Mouse (Mus musculus) ES-E14 (cell line): Measurements from ENCODE around the gene Elp5. TPM values are rescaled to one million over a fixed set of nuclear protein-coding genes. Genes with fewer than 3 reads are reported as not detected.

ENCODE experiments used
- DNase-seq: peaks from one replicate; pipeline ENCODE4 v3.0.0-alpha.2; 2013; ENCODE audit warnings: low read depth, low spot score
- H3K27ac ChIP-seq: 2 replicates; pipeline ENCODE4 v1.5.1; 2012; ENCODE audit warnings: low read depth, mild to moderate bottlenecking, low read length, moderate library complexity, mixed read lengths; ENCODE audit not compliant: poor library complexity, insufficient read depth, severe bottlenecking
- H3K36me3 ChIP-seq: 2 replicates; pipeline ENCODE4 v1.6.1; 2012; ENCODE audit warnings: mild to moderate bottlenecking, low read length, moderate library complexity, mixed read lengths; ENCODE audit not compliant: control insufficient read depth, poor library complexity, insufficient read depth, severe bottlenecking
- H3K4me1 ChIP-seq, 2 experiments: fragments of 150-350 bp in 1 of 2; sonication (generic) in 1 of 2; 2 replicates each; pipeline ENCODE4 v1.6.1; 2012; ENCODE audit warnings: low read length in 2 of 2, mild to moderate bottlenecking in 1 of 2, mixed read lengths in 1 of 2; ENCODE audit not compliant: control insufficient read depth in 2 of 2, insufficient read depth in 2 of 2, poor library complexity in 1 of 2
- H3K4me3 ChIP-seq, 2 experiments: fragments of 150-350 bp in 1 of 2; sonication (generic) in 1 of 2; 2 replicates each; pipeline ENCODE4 v1.5.1; 2012; ENCODE audit warnings: low read length in 2 of 2, low read depth in 1 of 2, mild to moderate bottlenecking in 1 of 2, mixed read lengths in 1 of 2; ENCODE audit not compliant: insufficient read depth in 1 of 2, poor library complexity in 1 of 2, severe bottlenecking in 1 of 2
- H3K9ac ChIP-seq: 2 replicates; pipeline ENCODE4 v1.6.1; 2012; ENCODE audit warnings: low read depth, mild to moderate bottlenecking, low read length, mixed read lengths; ENCODE audit not compliant: poor library complexity, insufficient read depth, severe bottlenecking
- H3K9me3 ChIP-seq: fragments of 150-350 bp; sonication (generic); 2 replicates; pipeline ENCODE4 v1.6.1; 2012; ENCODE audit warnings: low read depth, mild to moderate bottlenecking, low read length; ENCODE audit not compliant: control insufficient read depth, insufficient read depth
- CHD2 ChIP-seq: IDR thresholded peaks from 2 replicates; pipeline ENCODE4 v1.6.1; 2014; ENCODE audit warnings: mild to moderate bottlenecking, low read depth, low read length, inconsistent platforms
- HCFC1 ChIP-seq: IDR thresholded peaks from 2 replicates; pipeline ENCODE4 v1.6.1; 2012; ENCODE audit warnings: low read length, inconsistent platforms, borderline replicate concordance; ENCODE audit not compliant: insufficient read depth
- MAFK ChIP-seq: IDR thresholded peaks from 2 replicates; pipeline ENCODE4 v1.6.1; 2014; ENCODE audit warnings: mild to moderate bottlenecking, low read depth, low read length, inconsistent platforms; ENCODE audit not compliant: insufficient read depth
- ZC3H11A ChIP-seq: IDR thresholded peaks from 2 replicates; pipeline ENCODE4 v1.6.1; 2012; ENCODE audit warnings: low read depth, mild to moderate bottlenecking, inconsistent platforms, low read length, borderline replicate concordance
- ZNF384 ChIP-seq: IDR thresholded peaks from 2 replicates; pipeline ENCODE4 v1.6.1; 2012; ENCODE audit warnings: low read depth, low read length, inconsistent platforms
- in situ Hi-C, 2 experiments: fragments of 600-800 bp; cut with MboI; formaldehyde crosslinking; loops; one replicate each; pipeline ENCODE4 v1.15.1; 2025; ENCODE audit warnings: low sequenced_read_pairs in 2 of 2, inconsistent platforms in 1 of 2; ENCODE audit not compliant: unreplicated experiment in 2 of 2
- total RNA-seq: library from RNA; depleted of rRNA; stranded (reverse); fragments of 300-350 nt; gene quantifications from 2 replicates; pipeline ENCODE4 v1.2.3, GENCODE M21; 2012

The Elp5 gene
- total RNA-seq, 1 experiment = 87.9 TPM

DNA sequence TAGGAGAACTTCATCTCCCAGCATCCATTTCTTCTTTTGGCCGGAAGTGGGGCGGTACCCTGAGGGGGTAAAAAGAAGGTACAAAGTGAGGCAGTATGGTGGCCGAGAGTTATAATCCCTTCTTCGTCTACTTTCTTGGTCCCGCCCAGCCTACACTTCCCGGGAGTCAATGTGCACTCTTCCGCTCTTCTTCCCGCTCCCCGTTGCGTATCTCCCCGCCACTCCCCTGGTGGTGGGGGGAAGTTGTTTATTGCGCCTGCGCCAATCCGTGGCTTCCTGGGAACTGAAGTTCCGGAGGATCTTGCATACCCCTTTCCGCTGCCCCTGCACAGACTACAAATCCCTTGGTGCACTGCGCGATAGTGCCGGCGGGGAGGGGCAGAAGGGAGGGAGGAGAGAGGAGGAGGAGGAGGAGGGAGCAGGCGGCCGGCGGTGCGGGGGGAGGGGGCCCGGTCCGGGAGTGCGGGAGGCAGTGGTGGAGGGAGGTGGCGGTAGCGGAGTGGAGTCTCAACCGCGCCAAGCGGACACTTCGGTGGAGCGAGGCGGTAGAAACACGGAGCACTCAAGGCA is 13.2 kb upstream of the Elp5 start, which contains the start of gene Phf23:
Gene Phf23, plus strand, starts transcription at position 387 of the 570 bp plus-strand sequence.
- H3K9ac ChIP-seq = peak within 1 kb of the TSS; percentile 97

GRCm38 (mm10) chr11:69994401-69995090 is 12.2 kb upstream of the Elp5 start:
- no peak overlapping the region for H3K27ac ChIP-seq
- in situ Hi-C loops = no loop called here
- peaks cover 23% of the 10 kb centered on the region for H3K36me3 ChIP-seq
- peaks cover 6 to 12% of the 10 kb centered on the region in 2 experiments; a peak in 3 of 4 replicates for H3K4me1 ChIP-seq
- TF ChIP-seq CHD2 = no peak
- TF ChIP-seq ZNF384 = no peak
- no peak for TF ChIP-seq HCFC1
- no peak for TF ChIP-seq MAFK
- TF ChIP-seq ZC3H11A = no peak
- H3K4me3 ChIP-seq = peak overlapping the region in 1 of 2 experiments; percentile 95; a peak in 2 of 4 replicates
- no peak overlapping the region for H3K9ac ChIP-seq
- DNase-seq = no peak
- no peaks in the 10 kb centered on the region for H3K9me3 ChIP-seq

More for the DNA sequence above, 13.2 kb upstream of the Elp5 start, which contains the start of gene Phf23:
- in situ Hi-C loops = no loop called here
- Histone ChIP-seq H3K9me3 (no peaks in the 10 kb centered on the region), H3K36me3 (peaks cover 25% of the 10 kb centered on the region), H3K27ac (peak within 1 kb of the TSS; percentile 96), H3K4me3 (peak within 1 kb of the TSS; percentile 95 to 98), H3K4me1 (peaks cover 6 to 12% of the 10 kb centered on the region in 2 experiments; a peak in 3 of 4 replicates)
- peak; percentile 99 for DNase-seq
- TF ChIP-seq ZNF384 = no peak
- TF ChIP-seq MAFK = no peak
- TF ChIP-seq CHD2 = no peak
- TF ChIP-seq HCFC1 = peak; percentile 96
- no peak for TF ChIP-seq ZC3H11A

GRCm38 (mm10) chr11:69992932-69993331 is 10.6 kb upstream of the Elp5 start:
- Histone ChIP-seq H3K9me3 (no peaks in the 10 kb centered on the region), H3K4me1 (peaks cover 3 to 6% of the 10 kb centered on the region in 2 experiments; a peak in 3 of 4 replicates), H3K36me3 (peaks cover 7% of the 10 kb centered on the region), H3K27ac (no peak overlapping the region), H3K9ac (no peak overlapping the region), H3K4me3 (no peak overlapping the region)
- DNase-seq = no peak
- in situ Hi-C loops = no loop called here
- TF ChIP-seq MAFK = no peak
- TF ChIP-seq ZNF384 = no peak
- TF ChIP-seq CHD2 = no peak
- TF ChIP-seq HCFC1 = no peak
- no peak for TF ChIP-seq ZC3H11A

DNA sequence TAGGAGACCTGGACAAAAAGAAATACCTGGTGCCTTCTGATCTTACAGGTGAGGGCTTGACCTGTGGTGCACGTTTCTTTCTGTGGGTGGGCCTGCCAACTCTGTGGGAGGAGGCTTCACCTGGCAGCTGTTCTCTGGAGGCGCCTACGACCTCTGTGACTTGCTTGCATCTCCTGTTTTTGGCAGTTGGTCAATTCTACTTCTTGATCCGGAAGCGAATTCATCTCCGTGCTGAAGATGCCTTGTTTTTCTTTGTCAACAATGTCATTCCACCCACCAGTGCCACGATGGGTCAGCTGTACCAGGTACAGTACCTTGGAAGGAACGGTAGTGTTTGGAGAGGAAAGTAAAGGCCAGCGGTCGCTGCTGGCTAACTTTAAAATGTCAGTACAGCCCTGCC is 10.1 kb upstream of the Elp5 start:
- TF ChIP-seq MAFK (no peak), ZNF384 (no peak), HCFC1 (no peak), CHD2 (no peak), ZC3H11A (no peak)
- Histone ChIP-seq H3K9ac (no peak overlapping the region), H3K4me3 (no peak overlapping the region; a peak in 1 of 4 replicates), H3K4me1 (peaks cover under 1 to 1% of the 10 kb centered on the region in 2 experiments; a peak in 2 of 4 replicates), H3K36me3 (peaks cover 6% of the 10 kb centered on the region), H3K9me3 (no peaks in the 10 kb centered on the region), H3K27ac (no peak overlapping the region)
- no peak for DNase-seq
- in situ Hi-C loops = no loop called here
